Mouse (Mus musculus) left cerebral cortex, adult 2 months (tissue): Measurements from ENCODE around the gene Stat3. TPM values are rescaled to one million over a fixed set of nuclear protein-coding genes. Genes with fewer than 3 reads are reported as not detected.

Source experiments
- DNase-seq, 2 experiments: peaks; one replicate each; pipeline ENCODE4 v3.0.0; 2021 to 2022; ENCODE audit warnings: low spot score in 2 of 2, mixed read lengths in 1 of 2; ENCODE audit errors: extremely low spot score in 1 of 2
- H3K27ac ChIP-seq: fragments of 200-600 bp; 2 replicates; pipeline ENCODE4 v1.8.1; 2022
- H3K4me3 ChIP-seq: fragments of 200-600 bp; 2 replicates; pipeline ENCODE4 v1.8.1; 2022
- CTCF ChIP-seq: fragments of 200-600 bp; IDR thresholded peaks from 2 replicates; pipeline ENCODE4 v1.8.1; 2022; ENCODE audit warnings: antibody characterized with exemption, mild to moderate bottlenecking, moderate library complexity
- intact Hi-C: fragments of 180-260 bp; cut with DNase I; formaldehyde crosslinking; loops from one replicate; pipeline ENCODE4 v1.15.1; 2025
- total RNA-seq, 2 experiments: library from RNA; stranded (reverse); gene quantifications; 2 replicates each; pipeline ENCODE4 v1.2.3; 2021

Gene Stat3
- total RNA-seq, 2 experiments from 2014 or later, result 35.7 to 40.9 TPM

- DNase-seq, result no peak
- Histone ChIP-seq H3K4me3 (peak overlapping the region; percentile 98), H3K27ac (peak overlapping the region; percentile 95)
- intact Hi-C loops, result no loop called here
- no peak for TF ChIP-seq CTCF
These were observed 429 bp downstream of the Stat3 start for GRCm38 (mm10) chr11:100938711-100939511.

- H3K4me3 ChIP-seq, result peak overlapping the region; percentile 98
- no peak overlapping the region for H3K27ac ChIP-seq
- no peak for DNase-seq
- TF ChIP-seq CTCF, result no peak
- intact Hi-C loops, result no loop called here
These were observed 1.2 kb downstream of the Stat3 start for GRCm38 (mm10) chr11:100938112-100938511.

- no peak for TF ChIP-seq CTCF
- intact Hi-C loops, result no loop called here
- no peak for DNase-seq
- no peak overlapping the region for H3K27ac ChIP-seq
- no peak overlapping the region for H3K4me3 ChIP-seq
These were observed 2.0 kb downstream of the Stat3 start for GRCm38 (mm10) chr11:100937295-100937694.

GRCm38 (mm10) chr11:100935373-100936355, 3.7 kb downstream of the Stat3 start:
- no peak overlapping the region for H3K27ac ChIP-seq
- no peak for DNase-seq
- no peak for TF ChIP-seq CTCF
- H3K4me3 ChIP-seq, result no peak overlapping the region
- intact Hi-C loops, result no loop called here

GRCm38 (mm10) chr11:100931254-100931921, 8.0 kb downstream of the Stat3 start:
- H3K27ac ChIP-seq, result peak overlapping the region; percentile 38; the same call in 1 of the 2 replicates
- intact Hi-C loops, result no loop called here
- no peak for DNase-seq
- TF ChIP-seq CTCF, result no peak
- peak overlapping the region; percentile 41 for H3K4me3 ChIP-seq

GRCm38 (mm10) chr11:100930611-100931010, 8.7 kb downstream of the Stat3 start:
- Histone ChIP-seq H3K27ac (no peak overlapping the region), H3K4me3 (no peak overlapping the region)
- no peak for TF ChIP-seq CTCF
- intact Hi-C loops, result no loop called here
- no peak for DNase-seq

- intact Hi-C loops, result no loop called here
- Histone ChIP-seq H3K27ac (no peak overlapping the region), H3K4me3 (no peak overlapping the region)
- no peak for DNase-seq
- TF ChIP-seq CTCF, result no peak
These were observed 12.0 kb downstream of the Stat3 start for GRCm38 (mm10) chr11:100927386-100927785.

- no peak overlapping the region for H3K27ac ChIP-seq
- DNase-seq, result no peak
- no peak overlapping the region for H3K4me3 ChIP-seq
- intact Hi-C loops, result no loop called here
- TF ChIP-seq CTCF, result no peak
These were observed 14.9 kb downstream of the Stat3 start for GRCm38 (mm10) chr11:100924386-100924919.

- Histone ChIP-seq H3K4me3 (no peak overlapping the region), H3K27ac (no peak overlapping the region)
- TF ChIP-seq CTCF, result no peak
- intact Hi-C loops, result no loop called here
- no peak for DNase-seq
These were observed 18.3 kb downstream of the Stat3 start for GRCm38 (mm10) chr11:100920887-100921624.

GRCm38 (mm10) chr11:100918007-100918406, 21.3 kb downstream of the Stat3 start:
- no peak for DNase-seq
- no peak for TF ChIP-seq CTCF
- H3K27ac ChIP-seq, result no peak overlapping the region
- intact Hi-C loops, result no loop called here
- H3K4me3 ChIP-seq, result no peak overlapping the region
